Mouse (Mus musculus): Measurements from ENCODE around the gene Slit3. TPM values are rescaled to one million over a fixed set of nuclear protein-coding genes. Genes with fewer than 3 reads are reported as not detected.

Gene Slit3
- total and polyA plus RNA-seq, 3 experiments: 0.76 TPM; not detected in 2

DNA sequence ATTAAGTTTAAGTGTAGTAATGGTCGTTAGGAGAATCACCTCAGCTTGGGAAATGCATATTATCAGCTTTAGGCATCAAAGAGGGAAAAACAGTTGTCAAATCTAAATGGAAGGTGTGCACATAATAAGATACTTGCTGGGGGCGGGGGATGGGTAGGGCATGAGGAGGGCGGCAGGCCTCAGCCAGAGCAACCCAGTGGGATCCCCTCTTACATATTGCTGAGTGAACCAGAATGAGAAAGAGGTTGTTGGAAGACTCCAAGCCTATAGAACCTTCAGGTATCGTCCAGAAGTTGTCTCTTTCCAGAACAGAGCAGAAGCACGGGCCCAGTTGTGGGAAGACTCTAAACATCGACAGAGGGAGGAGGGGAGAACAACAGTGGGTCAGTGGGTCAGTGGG is 73.8 kb downstream of the Slit3 start:
- H3K36me3 ChIP-seq (replicated peaks): no peaks in the 10 kb centered on the region
- DNase-seq (ENCODE audit: low spot score) (no peak), ATAC-seq (ENCODE audit: extremely low read depth, insufficient number of reproducible peaks, low FRiP score, poor library complexity, severe bottlenecking) (no peak)
- H3K4me3 ChIP-seq (ENCODE audit: low read depth, low read length): no peak overlapping the region
- no peak for TF ChIP-seq CTCF (IDR thresholded peaks at IDR 0.05; ENCODE audit: low read depth, low read length)
- TF ChIP-seq TAL1 (conservative IDR thresholded peaks at IDR 0.05; ENCODE audit: low read depth, low read length): no peak
- TF ChIP-seq POLR2AphosphoS5 (IDR thresholded peaks at IDR 0.05; ENCODE audit: insufficient replicate concordance, low read depth, low read length): no peak
- TF ChIP-seq GATA2 (IDR thresholded peaks at IDR 0.05; ENCODE audit: borderline replicate concordance, low read depth, low read length): no peak
- TF ChIP-seq GATA1 (IDR thresholded peaks at IDR 0.05; ENCODE audit: borderline replicate concordance, low read length): no peak
- peaks cover 35% of the 10 kb centered on the region for H3K9me3 ChIP-seq (replicated peaks)
- H3K4me1 ChIP-seq (ENCODE audit: insufficient read depth, low read depth, low read length): no peaks in the 10 kb centered on the region
- H3K27me3 ChIP-seq (ENCODE audit: insufficient read depth, low read length): no peaks in the 10 kb centered on the region

DNA sequence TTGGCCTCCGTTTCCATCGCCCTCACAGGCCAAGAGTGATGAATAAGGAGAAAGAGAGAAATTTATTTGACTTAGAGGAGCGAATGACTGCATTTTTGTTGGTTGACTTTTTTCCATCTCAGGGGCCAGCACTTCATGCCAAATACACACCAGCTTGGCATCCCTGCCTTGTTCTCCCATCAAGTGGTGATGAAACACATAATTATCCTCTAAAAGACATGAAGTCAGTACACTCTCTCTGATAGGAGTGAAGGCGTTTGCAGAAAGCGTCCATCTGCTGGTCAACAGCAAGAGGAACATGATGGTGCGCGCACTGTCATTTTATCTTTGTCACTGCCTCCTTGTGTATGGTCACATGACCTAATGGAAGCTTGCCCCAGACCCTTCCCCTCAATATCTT is 75.8 kb downstream of the Slit3 start:
- no peaks in the 10 kb centered on the region for H3K27me3 ChIP-seq (ENCODE audit: insufficient read depth, low read length)
- no peak overlapping the region for H3K4me3 ChIP-seq (ENCODE audit: low read depth, low read length)
- ATAC-seq (ENCODE audit: extremely low read depth, insufficient number of reproducible peaks, low FRiP score, poor library complexity, severe bottlenecking) (no peak), DNase-seq (ENCODE audit: low spot score) (no peak)
- H3K9me3 ChIP-seq (replicated peaks): peaks cover 46% of the 10 kb centered on the region
- H3K36me3 ChIP-seq (replicated peaks): no peaks in the 10 kb centered on the region
- H3K4me1 ChIP-seq (ENCODE audit: insufficient read depth, low read depth, low read length): no peaks in the 10 kb centered on the region
- TF ChIP-seq GATA2 (IDR thresholded peaks at IDR 0.05; ENCODE audit: borderline replicate concordance, low read depth, low read length): no peak

GRCm38 (mm10) chr11:35198537-35199088 is 77.6 kb downstream of the Slit3 start:
- Histone ChIP-seq H3K27me3 (ENCODE audit: insufficient read depth, low read length) (no peaks in the 10 kb centered on the region), H3K36me3 (replicated peaks) (no peaks in the 10 kb centered on the region), H3K4me3 (ENCODE audit: low read depth, low read length) (no peak overlapping the region), H3K9me3 (replicated peaks) (peaks cover 50% of the 10 kb centered on the region), H3K4me1 (ENCODE audit: insufficient read depth, low read depth, low read length) (no peaks in the 10 kb centered on the region)
- ATAC-seq (ENCODE audit: extremely low read depth, insufficient number of reproducible peaks, low FRiP score, poor library complexity, severe bottlenecking): no peak
- TF ChIP-seq TAL1 (conservative IDR thresholded peaks at IDR 0.05; ENCODE audit: low read depth, low read length): no peak
- no peak for TF ChIP-seq POLR2AphosphoS5 (IDR thresholded peaks at IDR 0.05; ENCODE audit: insufficient replicate concordance, low read depth, low read length)
- no peak for TF ChIP-seq GATA1 (IDR thresholded peaks at IDR 0.05; ENCODE audit: borderline replicate concordance, low read length)
- TF ChIP-seq CTCF (IDR thresholded peaks at IDR 0.05; ENCODE audit: low read depth, low read length): no peak
- TF ChIP-seq GATA2 (IDR thresholded peaks at IDR 0.05; ENCODE audit: borderline replicate concordance, low read depth, low read length): no peak
- DNase-seq (ENCODE audit: low spot score): no peak

GRCm38 (mm10) chr11:35202332-35202731 is 81.3 kb downstream of the Slit3 start:
- H3K4me3 ChIP-seq (ENCODE audit: low read depth, low read length): no peak overlapping the region
- TF ChIP-seq GATA2 (IDR thresholded peaks at IDR 0.05; ENCODE audit: borderline replicate concordance, low read depth, low read length) (no peak), POLR2AphosphoS5 (IDR thresholded peaks at IDR 0.05; ENCODE audit: insufficient replicate concordance, low read depth, low read length) (no peak), GATA1 (IDR thresholded peaks at IDR 0.05; ENCODE audit: borderline replicate concordance, low read length) (no peak), TAL1 (conservative IDR thresholded peaks at IDR 0.05; ENCODE audit: low read depth, low read length) (no peak), CTCF (IDR thresholded peaks at IDR 0.05; ENCODE audit: low read depth, low read length) (no peak)
- ATAC-seq (ENCODE audit: extremely low read depth, insufficient number of reproducible peaks, low FRiP score, poor library complexity, severe bottlenecking): no peak
- DNase-seq (ENCODE audit: low spot score): no peak
- no peaks in the 10 kb centered on the region for H3K27me3 ChIP-seq (ENCODE audit: insufficient read depth, low read length)
- peaks cover 49% of the 10 kb centered on the region for H3K9me3 ChIP-seq (replicated peaks)
- no peaks in the 10 kb centered on the region for H3K36me3 ChIP-seq (replicated peaks)
- no peaks in the 10 kb centered on the region for H3K4me1 ChIP-seq (ENCODE audit: insufficient read depth, low read depth, low read length)

GRCm38 (mm10) chr11:35203673-35204072 is 82.6 kb downstream of the Slit3 start:
- H3K4me1 ChIP-seq (ENCODE audit: insufficient read depth, low read depth, low read length): no peaks in the 10 kb centered on the region
- TF ChIP-seq TAL1 (conservative IDR thresholded peaks at IDR 0.05; ENCODE audit: low read depth, low read length) (no peak), POLR2AphosphoS5 (IDR thresholded peaks at IDR 0.05; ENCODE audit: insufficient replicate concordance, low read depth, low read length) (no peak)
- ATAC-seq (ENCODE audit: extremely low read depth, insufficient number of reproducible peaks, low FRiP score, poor library complexity, severe bottlenecking) (no peak), DNase-seq (ENCODE audit: low spot score) (no peak)
- no peak overlapping the region for H3K4me3 ChIP-seq (ENCODE audit: low read depth, low read length)
- no peaks in the 10 kb centered on the region for H3K27me3 ChIP-seq (ENCODE audit: insufficient read depth, low read length)
- peaks cover 46% of the 10 kb centered on the region for H3K9me3 ChIP-seq (replicated peaks)
- no peaks in the 10 kb centered on the region for H3K36me3 ChIP-seq (replicated peaks)

- ATAC-seq (ENCODE audit: extremely low read depth, insufficient number of reproducible peaks, low FRiP score, poor library complexity, severe bottlenecking) (no peak), DNase-seq (ENCODE audit: low spot score) (no peak)
- no peak for TF ChIP-seq GATA2 (IDR thresholded peaks at IDR 0.05; ENCODE audit: borderline replicate concordance, low read depth, low read length)
- no peak for TF ChIP-seq CTCF (IDR thresholded peaks at IDR 0.05; ENCODE audit: low read depth, low read length)
- no peak for TF ChIP-seq TAL1 (conservative IDR thresholded peaks at IDR 0.05; ENCODE audit: low read depth, low read length)
- TF ChIP-seq GATA1 (IDR thresholded peaks at IDR 0.05; ENCODE audit: borderline replicate concordance, low read length): no peak
- no peak for TF ChIP-seq POLR2AphosphoS5 (IDR thresholded peaks at IDR 0.05; ENCODE audit: insufficient replicate concordance, low read depth, low read length)
Measured at GRCm38 (mm10) chr11:35204084-35204483, 83.1 kb downstream of the Slit3 start.

More at GRCm38 (mm10) chr11:35204084-35204483, 83.1 kb downstream of the Slit3 start:
- H3K4me1 ChIP-seq (ENCODE audit: insufficient read depth, low read depth, low read length): no peaks in the 10 kb centered on the region
- H3K4me3 ChIP-seq (ENCODE audit: low read depth, low read length): no peak overlapping the region
- H3K9me3 ChIP-seq (replicated peaks): peaks cover 42% of the 10 kb centered on the region
- H3K27me3 ChIP-seq (ENCODE audit: insufficient read depth, low read length): no peaks in the 10 kb centered on the region
- H3K36me3 ChIP-seq (replicated peaks): no peaks in the 10 kb centered on the region

Measured in G1E (cell line).